7 mouse cellular contexts compared by ENCODE assay signal in the genomic region with DNA sequence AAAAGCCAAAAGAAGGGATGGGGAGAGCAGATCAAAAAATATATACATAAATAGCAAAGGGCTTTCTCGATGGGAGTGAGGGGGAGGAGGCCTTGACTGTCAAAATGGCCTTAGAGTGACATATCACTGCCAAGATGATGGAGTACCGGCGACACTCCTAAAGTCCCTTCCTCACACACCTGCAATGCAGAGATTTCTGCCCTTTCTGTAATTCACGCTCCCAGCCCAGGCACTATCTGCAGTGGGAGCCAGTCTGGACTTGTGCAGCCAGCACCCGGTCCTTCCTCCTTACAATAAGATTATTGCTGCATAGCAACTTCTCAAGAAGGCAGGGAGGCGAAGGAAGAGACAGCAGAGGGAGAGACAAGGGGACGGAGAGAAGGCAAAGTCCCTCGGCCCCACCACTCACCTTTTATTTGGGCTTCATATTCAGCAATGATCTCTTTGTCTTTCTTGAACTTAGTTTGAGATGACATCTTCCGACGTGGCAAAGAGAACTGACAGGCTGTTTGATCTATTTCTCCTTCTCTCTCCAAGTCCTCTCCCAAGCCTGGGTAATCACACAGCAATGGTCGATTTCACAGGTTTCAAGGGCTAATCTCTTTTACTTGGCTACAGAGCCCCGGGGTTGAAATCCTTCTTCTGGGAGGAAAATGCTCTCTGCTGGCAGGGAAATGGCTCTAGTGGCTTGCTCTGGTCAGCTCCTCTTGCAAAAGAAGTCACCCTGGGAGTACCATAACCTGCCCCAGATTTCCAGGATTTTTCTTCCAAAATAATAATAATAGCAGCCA. TPM values are rescaled to one million over a fixed set of nuclear protein-coding genes. Genes with fewer than 3 reads are reported as not detected.
A peak's percentile ranks its signal among the peaks of the same experiment; 100 is the strongest.
DNase-seq lines count a peak whose midpoint lies in the region; ATAC-seq and TF ChIP-seq lines count a peak whose summit lies in the region.

No protein-coding gene starts in this region.

- no peaks in the 10 kb centered on the region for H3K27me3 ChIP-seq in lung, embryonic 15.5 days
- H3K27me3 ChIP-seq in intestine, embryonic 15.5 days (replicated peaks): no peaks in the 10 kb centered on the region
- H3K27me3 ChIP-seq in midbrain, postnatal 0 days (ENCODE audit: insufficient read depth, low read length): no peaks in the 10 kb centered on the region

- H3K9me3 ChIP-seq in lung, embryonic 15.5 days: no peaks in the 10 kb centered on the region
- no peaks in the 10 kb centered on the region for H3K9me3 ChIP-seq in intestine, embryonic 15.5 days
- no peaks in the 10 kb centered on the region for H3K9me3 ChIP-seq in midbrain, postnatal 0 days (ENCODE audit: low read length)

- no peak for TF ChIP-seq CTCF in embryonic fibroblast, embryonic 13.5 days (IDR thresholded peaks at IDR 0.05; ENCODE audit: borderline replicate concordance, insufficient read depth, low read length)
- no peak; the same call in 1 of the 2 replicates for TF ChIP-seq CTCF in midbrain, postnatal 0 days (IDR thresholded peaks at IDR 0.05)

- H3K4me2 ChIP-seq in lung, embryonic 15.5 days: peak overlapping the region; percentile 88
- H3K4me2 ChIP-seq in intestine, embryonic 15.5 days (replicated peaks): peak overlapping the region; percentile 84
- H3K4me2 ChIP-seq in midbrain, postnatal 0 days (ENCODE audit: low read depth, low read length, poor library complexity, severe bottlenecking): peak overlapping the region; percentile 74

- no peaks in the 10 kb centered on the region for H3K36me3 ChIP-seq in lung, embryonic 15.5 days
- no peaks in the 10 kb centered on the region for H3K36me3 ChIP-seq in intestine, embryonic 15.5 days
- no peaks in the 10 kb centered on the region for H3K36me3 ChIP-seq in midbrain, postnatal 0 days (ENCODE audit: insufficient read depth, low read length)

- TF ChIP-seq POLR2A in embryonic fibroblast, embryonic 13.5 days (IDR thresholded peaks at IDR 0.05; ENCODE audit: low read depth, low read length): no peak

- H3K27ac ChIP-seq in lung, embryonic 15.5 days: peak overlapping the region; percentile 68; the same call in 1 of the 2 replicates
- H3K27ac ChIP-seq in embryonic fibroblast, embryonic 13.5 days (ENCODE audit: insufficient read depth, low read length): peak overlapping the region; percentile 53
- 0 out of 2 replicates have a peak overlapping the region, but pooled peaks have one; percentile 28 for H3K27ac ChIP-seq in intestine, embryonic 15.5 days
- peak overlapping the region; percentile 96 for H3K27ac ChIP-seq in midbrain, postnatal 0 days (ENCODE audit: low read depth, low read length)

- 13% methylated on average over 12 of the region's 12 CpGs for WGBS in lung, embryonic 15.5 days
- 12% methylated on average over 12 of the region's 12 CpGs for WGBS in intestine, embryonic 15.5 days
- WGBS in midbrain, postnatal 0 days: 1% methylated on average over 12 of the region's 12 CpGs

- H3K4me3 ChIP-seq in lung, embryonic 15.5 days: peak overlapping the region; percentile 64
- H3K4me3 ChIP-seq in embryonic fibroblast, embryonic 13.5 days (ENCODE audit: insufficient read depth, low read length): peak overlapping the region; percentile 54
- peak overlapping the region; percentile 55 for H3K4me3 ChIP-seq in intestine, embryonic 15.5 days (replicated peaks)
- H3K4me3 ChIP-seq in midbrain, postnatal 0 days (ENCODE audit: low read depth, low read length): peak overlapping the region; percentile 85

- H3K9ac ChIP-seq in lung, embryonic 15.5 days: peak overlapping the region; percentile 63
- H3K9ac ChIP-seq in intestine, embryonic 15.5 days: peak overlapping the region; percentile 63
- peak overlapping the region; percentile 80 for H3K9ac ChIP-seq in midbrain, postnatal 0 days (replicated peaks; ENCODE audit: low read length, poor library complexity, severe bottlenecking)

- ATAC-seq in lung, embryonic 15.5 days (ENCODE audit: borderline replicate concordance, extremely low read depth, low FRiP score, low TSS enrichment): peak; percentile 23; the same call in 1 of the 2 replicates
- peak; percentile 9 for ATAC-seq in intestine, embryonic 15.5 days
- ATAC-seq in midbrain, postnatal 0 days (ENCODE audit: low FRiP score): peak; percentile 35; the same call in 1 of the 2 replicates

- no peak for DNase-seq in lung, postnatal 10 days
- peak; percentile 83 for DNase-seq in brain, adult 2 months (ENCODE audit: low read depth, low spot score)
- DNase-seq in midbrain, postnatal 0 days (ENCODE audit: low spot score): peak; percentile 69
- no peak for DNase-seq in right cerebral cortex, adult 18-20 months

- peaks cover 40% of the 10 kb centered on the region for H3K4me1 ChIP-seq in lung, embryonic 15.5 days
- H3K4me1 ChIP-seq in embryonic fibroblast, embryonic 13.5 days (ENCODE audit: control insufficient read depth, insufficient read depth, low read length): peaks cover 14% of the 10 kb centered on the region
- peaks cover 25% of the 10 kb centered on the region for H3K4me1 ChIP-seq in intestine, embryonic 15.5 days (replicated peaks)
- H3K4me1 ChIP-seq in midbrain, postnatal 0 days (ENCODE audit: insufficient read depth, low read length): peaks cover 15% of the 10 kb centered on the region

RNA-seq across cellular contexts. Expression of gene Srgap3, which starts 0.8 kb away (rescaled TPM):
- polyA plus RNA-seq in lung, embryonic 15.5 days (2015; fragmentation: Nextera tagmentation; extraction: Ambion mirVana): 2.5 TPM in 2 replicates
- 16.4 and 19.6 TPM in 2 replicates for polyA plus RNA-seq in embryonic fibroblast, embryonic 13.5 days (2011; ENCODE audit: insufficient read length, low read depth, missing spikeins)
- polyA plus RNA-seq in intestine, embryonic 15.5 days (2015; fragmentation: Nextera tagmentation; extraction: Ambion mirVana): 2.6 and 3.5 TPM in 2 replicates
- total RNA-seq in midbrain, postnatal 0 days (2014; rRNA removed): 58.6 and 77.6 TPM in 2 replicates
- 20.9 and 29.8 TPM in 2 replicates for polyA plus RNA-seq in midbrain, postnatal 0 days (2015; fragmentation: Nextera tagmentation; extraction: Ambion mirVana)

Comparison
In these comparisons a context has a peak if more than half of its experiments do, and no peak if none do; other contexts are left out.
1. H3K27ac ChIP-seq: peak in every context shown above with its lines; median percentile 96 in midbrain, postnatal 0 days; 68 in lung, embryonic 15.5 days; 53 in embryonic fibroblast, embryonic 13.5 days; 28 in intestine, embryonic 15.5 days.
2. DNase-seq: peak in brain, adult 2 months (single experiment) and midbrain, postnatal 0 days (single experiment); none in lung, postnatal 10 days (single experiment) and right cerebral cortex, adult 18-20 months (single experiment).
3. Peak in every context shown above with its lines, with median percentiles within 50 percentile points of each other: ATAC-seq, H3K4me2 ChIP-seq, H3K4me3 ChIP-seq and H3K9ac ChIP-seq.